Mouse (Mus musculus) myocyte (in vitro differentiated cells): ENCODE results near the gene Ccdc93.

Experiments used
- CEBPB ChIP-seq: IDR thresholded peaks from 2 replicates; pipeline ENCODE4 v1.6.1; 2011; ENCODE audit warnings: mild to moderate bottlenecking, moderate library complexity; ENCODE audit not compliant: poor library complexity, insufficient read depth, severe bottlenecking
- E2F4 ChIP-seq: IDR thresholded peaks from one replicate; pipeline ENCODE4 v1.6.1; 2011; ENCODE audit warnings: mild to moderate bottlenecking, control low read depth, moderate library complexity; ENCODE audit not compliant: insufficient read depth
- MAX ChIP-seq: IDR thresholded peaks from one replicate; pipeline ENCODE4 v1.6.1; 2011; ENCODE audit warnings: low read depth, mild to moderate bottlenecking, control low read depth
- MYOD1 ChIP-seq, 3 experiments: IDR thresholded peaks; one replicate each; pipeline ENCODE4 v1.6.1; 2011; ENCODE audit warnings: control low read depth in 2 of 3, low read depth in 2 of 3, mild to moderate bottlenecking in 2 of 3, moderate library complexity in 1 of 3; ENCODE audit not compliant: insufficient read length in 2 of 3, control insufficient read depth in 1 of 3
- MYOG ChIP-seq, 3 experiments: IDR thresholded peaks; one replicate each; pipeline ENCODE4 v1.6.1; 2011; ENCODE audit warnings: control low read depth in 2 of 3, low read depth in 2 of 3, mild to moderate bottlenecking in 2 of 3; ENCODE audit not compliant: insufficient read length in 2 of 3, control insufficient read depth in 1 of 3, insufficient read depth in 1 of 3
- POLR2A ChIP-seq: IDR thresholded peaks from one replicate; pipeline ENCODE4 v1.6.1; 2011; ENCODE audit warnings: low read depth, mild to moderate bottlenecking, control low read depth, moderate library complexity; ENCODE audit not compliant: insufficient read length
- POLR2AphosphoS2 ChIP-seq: IDR thresholded peaks from one replicate; pipeline ENCODE4 v1.6.1; 2011; ENCODE audit warnings: low read depth, control low read depth; ENCODE audit not compliant: insufficient read length
- REST ChIP-seq: IDR thresholded peaks from one replicate; pipeline ENCODE4 v1.6.1; 2011; ENCODE audit warnings: mild to moderate bottlenecking, control low read depth, moderate library complexity; ENCODE audit not compliant: insufficient read depth, insufficient read length
- SRF ChIP-seq: IDR thresholded peaks from one replicate; pipeline ENCODE4 v1.6.1; 2011; ENCODE audit warnings: low read depth; ENCODE audit not compliant: control insufficient read depth, insufficient read length
- TCF12 ChIP-seq: IDR thresholded peaks from one replicate; pipeline ENCODE4 v1.6.1; 2011; ENCODE audit warnings: mild to moderate bottlenecking, control low read depth; ENCODE audit not compliant: poor library complexity, insufficient read depth, severe bottlenecking
- TCF3 ChIP-seq: IDR thresholded peaks from one replicate; pipeline ENCODE4 v1.6.1; 2011; ENCODE audit warnings: low read depth, control low read depth; ENCODE audit not compliant: insufficient read length
- USF1 ChIP-seq: IDR thresholded peaks from one replicate; pipeline ENCODE4 v1.6.1; 2011; ENCODE audit warnings: low read depth, mild to moderate bottlenecking, control low read depth, moderate library complexity

- TF ChIP-seq E2F4 = no peak
- no peak for TF ChIP-seq MYOD1 (IDR thresholded peaks at IDR 0.05; ENCODE audit: control insufficient read depth in 1 of 3, insufficient read length in 2 of 3, low read depth in 2 of 3)
- TF ChIP-seq CEBPB = no peak
- no peak for TF ChIP-seq MAX
- TF ChIP-seq USF1 = no peak
- TF ChIP-seq POLR2A = no peak
- TF ChIP-seq POLR2AphosphoS2 = no peak
- no peak for TF ChIP-seq TCF12
- no peak for TF ChIP-seq SRF
- no peak for TF ChIP-seq MYOG (IDR thresholded peaks at IDR 0.05; ENCODE audit: control insufficient read depth in 1 of 3, insufficient read depth in 1 of 3, insufficient read length in 2 of 3, low read depth in 2 of 3)
- TF ChIP-seq REST = no peak
- no peak for TF ChIP-seq TCF3
These were observed 97.5 kb downstream of the Ccdc93 start, which contains the start of gene Htr5b for GRCm38 (mm10) chr1:121528399-121528720.
